Mouse (Mus musculus) layer of hippocampus, postnatal 10 days (tissue): ENCODE data around the gene Vps54. TPM values are rescaled to one million over a fixed set of nuclear protein-coding genes. Genes with fewer than 3 reads are reported as not detected.
"Not testable (repeated sequence)": the region's sequence is repeated elsewhere in the genome, so short reads cannot be mapped to it uniquely, and the experiment has no call there.

Source experiments
- DNase-seq, 2 experiments: peaks; one replicate each; pipeline ENCODE4 v3.0.0; 2021; ENCODE audit warnings: low spot score in 2 of 2
- total RNA-seq, 2 experiments: library from RNA; stranded (reverse); gene quantifications; 2 replicates each; pipeline ENCODE4 v1.2.3; 2021

The Vps54 gene
- total RNA-seq, 2 experiments from 2014 or later = 26.4 to 26.6 TPM

DNA sequence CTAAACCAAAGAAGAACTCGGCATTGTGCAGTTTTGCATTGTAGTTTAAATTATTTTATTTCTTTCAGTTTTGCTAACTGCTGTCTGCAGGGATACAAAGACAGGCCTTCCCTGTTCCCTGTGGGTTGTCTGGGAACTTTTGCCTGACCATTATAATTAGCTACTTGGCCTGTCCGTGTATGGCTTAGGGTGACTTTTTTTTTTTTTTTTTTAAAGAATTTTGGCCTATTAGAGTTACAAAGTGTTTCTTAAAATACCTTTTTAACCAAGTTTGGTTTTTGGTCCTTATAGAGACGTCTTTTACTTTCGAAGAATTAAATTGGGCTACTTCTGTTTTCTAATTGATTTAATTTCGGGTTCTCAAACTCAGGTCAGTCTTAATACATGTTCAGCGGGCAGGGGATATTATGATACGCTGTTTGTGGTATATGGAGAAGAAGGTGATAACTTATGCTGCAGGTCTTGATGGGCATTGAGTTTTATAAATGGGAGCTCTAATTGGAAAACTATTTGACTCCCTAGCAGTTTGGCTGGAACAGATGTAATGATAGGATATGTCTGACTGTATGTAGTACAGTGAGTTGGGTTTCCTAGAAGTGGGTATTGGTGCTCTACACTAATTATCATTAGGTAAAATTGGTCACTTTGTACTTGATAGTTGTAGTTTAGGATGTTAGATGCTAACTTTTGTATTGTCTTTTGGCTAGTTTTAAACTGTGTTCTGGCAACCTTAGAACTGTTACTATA lies 855 bp downstream of the Vps54 start:
- no peak for DNase-seq

DNA sequence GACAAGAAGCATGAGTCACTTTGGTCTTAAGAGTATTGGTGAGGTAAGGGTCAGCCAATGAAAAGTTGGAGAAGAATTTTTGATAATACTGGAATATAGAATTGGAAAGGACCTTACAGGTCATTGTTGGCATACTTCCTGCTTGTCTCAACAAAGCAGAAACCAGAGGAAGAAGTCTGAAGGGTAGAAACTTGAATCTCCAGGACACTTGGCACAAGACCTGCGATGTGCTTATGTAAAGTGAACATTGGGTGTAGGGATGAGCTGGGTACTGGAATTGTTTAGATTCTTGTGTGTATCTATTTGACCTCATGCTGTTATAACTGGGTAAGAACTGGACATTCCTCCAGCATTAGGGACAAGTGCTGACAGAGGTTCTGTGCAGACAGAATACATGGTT lies 2.3 kb downstream of the Vps54 start:
- no peak for DNase-seq

DNA sequence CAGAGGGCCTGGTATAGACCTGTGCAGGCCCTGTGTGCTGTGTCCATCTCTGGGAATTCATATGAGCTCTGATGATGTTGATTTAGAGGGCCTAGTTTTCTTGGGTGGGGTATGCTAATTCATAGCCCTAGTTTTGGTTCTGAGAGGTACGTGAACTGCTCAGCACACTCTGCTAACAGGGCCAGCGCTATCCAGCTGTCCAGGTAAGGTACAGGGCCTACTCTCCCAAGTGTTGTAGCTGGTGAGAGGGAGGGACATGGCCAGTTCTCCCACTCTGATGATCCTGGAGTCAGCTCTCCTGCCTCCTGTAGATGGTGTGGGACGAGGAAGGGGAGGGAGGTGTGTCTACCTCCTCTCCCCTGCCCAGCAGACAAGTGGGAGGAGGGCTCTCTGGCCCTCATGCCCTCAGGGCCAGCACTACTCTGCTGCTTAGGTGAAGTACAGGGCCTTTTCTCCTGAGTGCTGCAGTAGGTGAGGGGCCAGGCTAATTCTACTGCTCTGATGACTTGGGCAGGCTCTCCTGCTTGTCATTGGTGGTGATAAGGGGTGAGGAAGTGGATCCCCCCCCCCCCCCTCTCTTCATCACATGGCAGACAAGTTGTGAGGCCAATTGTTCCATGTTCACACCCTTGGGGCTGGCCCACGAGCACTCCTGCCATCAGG lies 8.3 kb downstream of the Vps54 start:
- DNase-seq = no peak

DNA sequence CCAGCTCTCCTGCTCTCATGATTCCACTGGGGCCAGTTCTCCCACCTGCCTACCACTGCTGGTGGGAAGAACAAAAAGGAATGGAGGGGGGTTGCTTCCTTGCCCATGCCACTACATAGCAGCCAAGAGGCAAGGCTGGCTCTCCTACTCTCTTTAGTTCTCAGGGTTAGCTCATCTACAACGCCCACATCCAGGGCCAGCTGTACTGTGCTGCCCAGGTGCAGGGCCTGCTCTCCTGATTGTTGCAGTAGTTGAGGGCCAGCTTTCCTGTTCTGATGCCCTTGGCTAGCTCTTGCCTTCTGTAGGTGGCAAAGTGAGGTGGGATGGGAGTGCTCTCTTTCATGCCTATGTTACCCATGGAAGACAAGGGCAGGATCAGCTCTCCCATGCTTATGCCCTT lies 8.9 kb downstream of the Vps54 start:
- no peak for DNase-seq

DNA sequence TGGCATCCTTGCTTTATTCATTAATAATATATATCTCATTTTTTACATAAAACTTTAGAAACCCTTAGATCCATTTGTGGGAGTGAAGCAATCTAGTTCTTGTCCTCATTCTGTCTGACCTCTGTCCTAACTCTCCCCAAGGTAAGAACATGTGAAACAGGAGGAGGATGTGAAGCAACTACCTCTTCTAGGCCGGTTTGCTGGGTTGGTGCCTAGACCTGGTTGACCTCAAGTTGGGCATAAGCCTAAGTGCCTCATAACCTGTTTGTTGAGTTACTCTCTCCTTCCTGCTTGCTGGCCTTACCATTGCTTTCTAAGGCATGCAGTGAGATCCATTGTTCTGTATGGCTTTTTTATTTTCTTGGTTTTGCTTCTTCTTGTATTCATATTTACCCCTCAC lies 11.3 kb downstream of the Vps54 start:
- DNase-seq = no peak

DNA sequence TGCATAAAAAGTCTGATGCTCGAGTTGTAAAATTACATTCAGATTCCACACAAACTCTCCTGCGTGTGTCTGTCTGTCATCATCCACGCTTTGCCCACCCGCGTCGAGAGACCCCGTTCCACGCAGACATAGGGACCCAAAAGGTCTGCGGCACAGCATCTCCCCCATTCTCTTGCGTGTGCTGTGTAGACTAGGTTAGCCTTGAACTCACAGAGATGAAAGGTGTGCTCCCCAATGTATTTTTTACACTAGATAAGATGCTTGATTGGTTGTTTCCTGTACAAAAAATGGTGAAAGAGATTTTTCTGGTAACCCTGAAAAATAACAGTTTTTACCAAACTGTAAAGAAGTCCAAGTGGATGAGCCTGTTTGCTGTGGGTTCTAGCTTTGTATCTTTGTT lies 19.5 kb downstream of the Vps54 start:
- not testable (repeated sequence) for DNase-seq

DNA sequence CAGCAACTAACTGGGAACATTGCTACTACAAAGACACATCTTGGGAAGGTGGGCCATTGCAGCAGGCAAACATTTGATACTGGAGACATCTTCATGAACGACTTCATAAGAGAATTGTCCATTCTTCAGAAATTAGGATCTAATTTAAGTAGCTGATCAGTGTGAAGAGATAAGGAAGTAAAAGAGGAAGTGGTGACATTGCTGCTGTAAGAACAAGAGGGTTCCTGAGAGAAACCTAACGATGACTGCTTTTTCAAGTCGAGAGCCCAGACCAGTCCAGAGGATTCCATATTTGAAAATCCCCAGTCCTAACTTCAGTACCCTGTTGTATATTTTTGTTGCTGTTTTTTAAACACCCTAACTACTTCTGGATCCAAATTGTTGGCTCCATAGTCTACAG lies 26.3 kb downstream of the Vps54 start:
- DNase-seq = no peak

DNA sequence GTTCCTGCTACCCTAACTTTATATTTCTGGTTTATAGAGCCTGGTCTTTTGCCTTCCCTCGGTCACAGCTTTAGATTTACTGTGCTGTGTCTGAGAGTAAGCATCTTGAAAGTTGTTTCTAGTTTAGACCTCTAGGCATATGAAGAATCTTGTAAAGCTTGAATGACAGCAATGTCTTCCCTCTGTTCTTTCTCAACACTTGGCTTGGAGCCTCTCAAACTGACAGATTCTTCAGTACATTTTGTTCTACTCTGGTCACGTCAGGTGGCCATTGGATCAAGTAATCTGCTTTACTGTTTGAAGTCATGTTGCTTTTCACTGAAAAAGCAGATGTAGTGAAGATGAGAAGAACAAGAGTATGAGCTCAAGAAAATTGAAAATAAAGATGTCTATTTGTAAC lies 37.1 kb downstream of the Vps54 start:
- no peak for DNase-seq

DNA sequence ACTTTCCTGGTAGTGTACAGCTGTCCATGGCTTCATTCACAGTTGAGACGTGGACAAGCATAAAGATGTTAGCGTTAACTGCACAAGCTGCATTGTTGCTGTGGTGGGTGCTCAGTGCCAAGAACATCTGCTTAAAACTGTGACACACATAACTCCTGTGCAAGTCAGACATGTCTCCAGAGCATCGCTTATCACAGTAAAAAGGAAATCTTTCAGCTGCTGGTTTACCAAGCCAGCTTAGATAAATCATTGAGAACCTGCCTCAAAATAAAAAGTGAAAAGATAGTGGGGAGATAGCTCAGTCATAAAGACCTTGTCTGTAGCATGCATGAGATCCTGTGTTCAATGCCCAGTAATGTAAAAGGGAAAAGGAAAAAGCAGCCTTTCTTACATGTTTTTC lies 47.3 kb downstream of the Vps54 start:
- no peak for DNase-seq

DNA sequence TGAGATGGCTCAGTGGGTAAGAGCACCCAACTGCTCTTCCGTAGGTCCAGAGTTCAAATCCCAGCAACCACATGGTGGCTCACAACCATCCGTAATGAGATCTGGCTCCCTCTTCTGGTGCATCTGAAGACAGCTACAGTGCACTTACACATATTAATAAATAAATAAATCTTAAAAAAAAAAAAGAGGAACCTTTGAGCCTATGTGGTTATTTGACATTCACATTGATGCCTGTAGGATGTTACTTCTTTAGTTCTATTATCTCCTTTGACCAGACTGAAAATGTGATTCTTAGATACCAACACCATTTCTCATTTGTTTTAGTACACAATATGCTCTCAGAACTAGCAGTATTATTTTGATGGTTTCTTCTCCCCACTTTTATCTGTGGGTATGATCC lies 49.1 kb downstream of the Vps54 start:
- DNase-seq = not testable (repeated sequence)

DNA sequence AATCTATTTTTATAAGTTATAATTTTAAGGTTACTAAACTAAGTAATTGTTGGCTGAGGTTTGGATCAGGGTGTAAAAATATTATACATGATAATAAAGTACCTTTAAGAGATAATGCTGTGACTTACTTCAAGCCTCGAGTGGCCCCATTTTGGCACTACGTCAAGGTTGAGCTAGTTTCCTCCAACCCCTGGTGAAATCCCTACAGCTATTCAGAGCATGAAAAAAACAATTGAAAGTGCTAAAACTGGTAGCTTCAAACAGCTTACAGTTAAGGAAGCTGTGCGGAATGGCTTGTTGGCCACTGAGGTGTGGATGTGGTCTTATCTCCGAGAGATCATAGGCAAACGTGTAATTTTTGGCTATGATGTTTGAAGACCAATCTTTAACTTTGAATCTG lies 56.4 kb downstream of the Vps54 start:
- no peak for DNase-seq

DNA sequence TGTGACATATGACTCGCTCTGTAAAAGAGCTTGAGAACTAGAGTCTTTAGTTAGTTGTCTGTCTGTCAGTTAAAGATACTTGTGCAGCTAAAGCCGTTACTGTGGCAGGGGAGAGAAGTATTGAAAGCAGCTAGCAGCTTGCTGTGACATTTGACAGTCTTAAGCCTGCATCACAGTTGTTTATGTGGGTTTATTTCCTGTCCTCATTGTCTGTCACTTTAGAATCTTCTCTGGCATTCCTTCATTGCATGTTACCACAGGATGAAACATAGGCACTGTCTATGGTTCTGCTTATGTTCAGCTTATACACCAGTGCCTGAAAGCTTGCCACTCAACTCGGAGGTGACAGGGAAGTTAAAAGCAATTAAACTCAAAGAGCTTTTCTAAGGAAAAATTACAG lies 64.5 kb downstream of the Vps54 start:
- no peak for DNase-seq

DNA sequence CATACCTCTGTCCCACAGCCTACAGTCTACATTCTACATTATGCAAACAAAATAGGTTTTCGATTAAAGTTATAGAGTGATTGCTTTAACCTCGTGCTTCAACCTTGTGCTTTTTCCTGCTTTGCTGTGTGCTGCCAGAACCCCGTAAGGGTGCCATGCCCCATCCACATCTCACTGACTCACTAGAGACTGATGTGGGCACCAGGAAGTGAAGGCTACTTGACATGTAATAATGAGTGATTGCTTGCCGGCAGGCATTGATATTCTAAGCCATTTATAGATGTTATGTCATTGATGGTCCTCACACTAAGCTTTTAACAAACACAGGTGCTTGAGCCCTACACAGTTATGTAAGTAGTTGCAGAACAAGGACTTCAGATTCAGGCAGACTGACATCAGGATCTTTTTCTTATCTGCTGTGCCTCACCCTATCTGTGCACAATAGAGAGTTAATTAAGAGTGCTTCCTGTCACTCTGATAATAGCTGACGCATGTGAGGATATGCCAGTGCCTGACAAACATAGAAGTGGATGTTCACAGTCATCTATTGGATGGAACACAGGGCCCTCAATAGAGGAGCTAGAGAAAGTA lies 68.1 kb downstream of the Vps54 start:
- DNase-seq = no peak

DNA sequence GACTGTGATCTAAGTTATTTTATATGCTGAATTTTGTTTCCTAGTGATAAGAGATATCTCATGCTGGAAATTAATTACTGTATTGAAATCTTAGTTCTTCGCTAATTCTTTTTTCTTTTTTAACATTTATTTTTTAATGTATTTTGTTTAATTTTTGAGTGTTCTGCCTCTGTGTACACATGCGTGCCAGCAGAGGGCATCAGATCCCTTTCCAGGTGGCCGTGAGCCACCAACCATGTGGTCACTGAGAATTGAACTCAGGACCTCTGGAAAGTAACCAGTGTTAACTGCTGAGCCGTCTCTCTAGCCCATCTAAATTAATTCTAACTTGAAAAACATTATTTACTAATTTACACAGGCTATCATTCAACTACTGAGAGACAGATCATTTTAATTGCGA lies 69.0 kb downstream of the Vps54 start:
- no peak for DNase-seq

DNA sequence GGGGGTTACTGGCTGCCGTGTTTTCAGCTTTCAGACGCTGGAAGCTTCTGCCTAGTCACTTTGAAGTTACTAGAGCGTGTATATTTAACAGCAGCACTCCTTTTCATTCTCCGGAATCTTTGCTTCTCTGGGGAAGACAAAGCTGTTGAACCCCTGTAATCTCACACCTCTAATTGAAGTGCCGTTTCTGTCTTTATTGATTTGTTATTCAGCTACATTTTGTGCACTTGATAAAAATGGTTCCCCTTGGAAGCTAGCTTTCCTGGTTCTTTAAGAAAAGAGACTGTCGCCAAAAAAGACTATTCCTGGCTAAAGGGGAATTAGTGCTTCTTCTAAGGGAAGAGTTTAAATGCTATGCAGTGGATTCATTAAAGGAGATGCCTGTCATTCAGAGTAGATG lies 70.4 kb downstream of the Vps54 start:
- DNase-seq = no peak

DNA sequence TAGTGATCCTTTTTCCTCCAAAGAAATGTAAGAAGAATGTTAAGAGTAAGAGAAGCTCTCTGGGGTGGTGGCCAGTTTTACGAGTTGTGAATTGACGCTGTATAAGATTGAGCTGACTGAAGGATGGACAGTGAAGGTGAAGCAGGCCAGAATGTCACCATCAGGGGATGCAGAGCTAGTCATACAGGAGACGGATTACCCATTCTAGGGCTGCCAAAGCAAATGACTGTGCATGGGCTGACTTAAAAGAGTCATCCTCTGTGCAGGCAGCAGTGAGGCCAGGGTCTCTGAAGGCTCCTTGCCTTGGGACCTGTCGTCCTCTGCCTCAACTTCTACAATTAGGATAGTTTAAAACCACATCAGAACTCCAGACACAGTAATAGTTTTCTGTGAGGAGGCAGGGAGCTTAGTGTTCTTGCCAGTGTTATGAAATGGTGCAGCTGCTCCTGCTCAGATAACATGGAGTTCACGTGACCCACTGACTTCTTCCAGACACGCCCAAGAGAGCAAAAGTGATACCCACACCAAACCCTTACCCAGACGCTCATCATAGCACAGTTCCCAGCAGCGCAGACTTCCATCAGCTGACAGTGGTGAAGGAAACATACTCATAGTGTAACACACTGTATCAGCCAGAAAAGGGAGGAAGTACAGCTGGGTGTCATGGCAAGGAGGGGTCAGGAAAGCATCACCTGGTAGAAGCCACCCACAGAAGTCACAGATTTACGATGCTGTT lies 75.0 kb downstream of the Vps54 start:
- no peak for DNase-seq

DNA sequence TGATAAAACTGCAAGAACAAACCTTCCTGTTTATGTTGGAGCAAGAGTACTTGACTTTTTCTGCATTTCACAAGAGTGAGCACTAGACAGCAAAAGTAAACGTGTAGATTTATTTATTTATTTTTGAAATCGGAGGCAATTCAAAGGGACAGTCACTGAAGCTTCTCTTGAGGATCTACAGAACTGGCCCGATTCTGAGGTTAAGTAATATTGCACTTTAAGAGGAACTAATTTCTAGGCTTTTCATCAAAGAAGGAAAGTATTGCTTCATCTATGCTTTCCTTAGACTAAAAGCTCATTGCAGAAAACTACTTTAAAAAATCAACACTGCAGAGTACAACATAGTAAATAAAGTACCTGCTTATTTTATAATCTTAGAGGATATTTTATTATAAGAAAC lies 82.5 kb downstream of the Vps54 start:
- no peak for DNase-seq

DNA sequence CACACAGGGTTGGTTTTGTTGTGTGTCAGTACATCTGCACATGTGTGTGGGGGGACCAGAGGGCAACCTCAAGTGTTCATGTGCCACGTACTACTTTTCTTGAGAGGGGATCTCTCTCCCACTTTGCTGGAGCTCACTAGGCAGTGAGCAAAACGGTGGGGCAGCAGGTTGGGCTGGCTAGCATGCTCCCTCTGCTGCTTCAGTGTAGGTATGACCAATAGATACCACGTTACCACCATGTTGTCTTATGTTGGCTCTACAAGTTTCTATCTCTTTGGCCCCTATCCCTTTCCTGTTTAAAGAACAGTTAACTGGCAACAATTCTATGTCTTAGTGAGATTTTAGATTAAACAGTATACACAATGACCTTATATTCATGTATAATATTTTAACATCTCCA lies 83.3 kb downstream of the Vps54 start:
- DNase-seq = no peak

DNA sequence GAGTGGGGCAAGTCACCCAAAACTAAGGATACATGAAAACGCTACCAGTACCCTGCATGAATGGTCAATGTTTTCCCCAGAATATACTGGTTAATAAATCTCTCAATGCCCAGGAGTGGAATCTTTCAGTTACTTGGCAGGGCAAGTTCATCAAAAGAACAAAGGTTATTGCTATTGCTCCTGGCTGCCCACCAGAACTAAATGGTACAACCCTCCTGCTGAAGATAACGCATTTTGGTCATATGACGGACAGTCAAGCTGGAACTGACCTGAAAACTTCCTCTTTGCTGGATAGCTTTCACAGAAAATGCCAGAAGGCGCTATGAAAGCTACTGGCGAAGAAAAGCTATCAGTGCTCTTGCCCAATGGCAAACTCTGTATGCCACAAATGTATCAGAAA lies 86.7 kb downstream of the Vps54 start:
- DNase-seq = no peak

DNA sequence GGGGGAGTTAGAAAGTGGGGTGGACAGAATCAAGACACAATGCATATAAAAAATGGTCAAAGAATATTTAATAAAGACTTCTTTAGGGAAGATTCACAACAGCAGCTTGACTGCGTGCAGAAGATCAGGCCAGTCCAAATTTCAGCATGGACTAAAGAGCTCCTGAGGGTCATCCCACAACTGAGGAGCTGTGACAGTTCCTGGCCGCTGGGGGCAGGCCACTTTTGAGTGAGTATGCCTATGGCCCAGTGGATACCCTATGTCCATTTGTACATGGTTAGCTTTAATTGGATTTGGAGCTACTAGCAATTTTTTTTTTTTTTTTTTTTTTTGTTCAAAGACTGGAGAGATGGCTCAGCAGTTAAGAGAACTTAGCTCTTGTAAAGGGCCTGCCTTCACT lies 87.7 kb downstream of the Vps54 start:
- DNase-seq = no peak

DNA sequence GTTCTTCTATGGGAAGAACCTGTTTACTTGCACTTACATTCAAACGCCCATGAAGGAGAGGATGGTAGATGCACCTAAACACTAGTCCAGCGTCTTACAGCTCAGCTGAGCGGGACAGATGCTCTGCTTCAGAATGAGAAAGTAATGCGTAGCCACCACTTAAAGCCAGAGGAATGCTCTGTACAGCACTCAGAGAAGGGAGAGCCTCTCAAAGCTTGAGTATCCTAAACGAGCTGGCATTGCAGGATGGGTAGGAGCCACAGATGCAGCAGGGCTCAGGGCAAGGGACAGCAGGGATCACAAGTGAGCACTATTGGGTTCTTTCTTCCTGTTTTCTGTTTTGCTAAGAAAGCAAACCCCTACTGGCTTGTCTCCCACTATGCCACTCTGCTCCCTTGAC lies 88.4 kb downstream of the Vps54 start:
- DNase-seq = no peak

DNA sequence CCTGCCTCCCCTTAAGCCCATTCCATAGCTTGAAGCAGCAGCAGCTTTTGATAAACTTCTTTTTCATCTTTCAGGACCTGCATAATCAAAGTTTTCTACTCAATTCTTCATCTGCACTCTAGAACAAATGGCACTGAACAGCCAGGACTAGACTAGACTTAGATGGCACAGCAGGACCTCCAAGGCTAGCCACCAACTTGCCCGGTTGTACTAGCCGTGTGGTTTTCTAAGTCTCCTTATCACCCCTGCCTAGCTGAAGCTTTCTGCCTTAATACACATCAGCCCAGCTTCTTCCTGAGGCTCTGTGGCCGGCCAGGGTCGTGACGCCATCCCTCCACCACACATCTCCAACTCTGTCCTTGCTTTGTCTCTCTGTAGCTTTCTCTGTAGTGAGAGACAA lies 89.1 kb downstream of the Vps54 start:
- no peak for DNase-seq
